Mouse (Mus musculus): ENCODE results near the gene Saa2. TPM values are rescaled to one million over a fixed set of nuclear protein-coding genes. Genes with fewer than 3 reads are reported as not detected.

Gene Saa2
- 0.61 and 2.3 TPM in 2 replicates for polyA plus RNA-seq (2016; fragmentation: Nextera tagmentation; extraction: Ambion mirVana)

GRCm38 (mm10) chr7:46751490-46751889, at the start of gene Saa2:
Saa2 (plus strand) TSS chr7:46751790.
- 70% methylated on average over 3 of the region's 3 CpGs for WGBS
- no peaks in the 10 kb centered on the region for H3K4me1 ChIP-seq (replicated peaks)
- no peak for ATAC-seq (ENCODE audit: insufficient number of reproducible peaks, insufficient read depth, low FRiP score, low TSS enrichment, low read depth)

GRCm38 (mm10) chr7:46710390-46710844, 41.2 kb upstream of the Saa2 start, which contains the start of gene Saal1:
Saal1 (minus strand) TSS chr7:46710680.
- ATAC-seq (ENCODE audit: insufficient number of reproducible peaks, insufficient read depth, low FRiP score, low TSS enrichment, low read depth): peak; percentile 96
- under 1% methylated on average over 38 of the region's 38 CpGs for WGBS
- H3K27me3 ChIP-seq: no peaks in the 10 kb centered on the region

More at GRCm38 (mm10) chr7:46751490-46751889, at the start of gene Saa2:
- H3K27me3 ChIP-seq: no peaks in the 10 kb centered on the region
- H3K4me3 ChIP-seq (replicated peaks): no peak within 1 kb of the TSS
- no peak within 1 kb of the TSS for H3K4me2 ChIP-seq
- H3K9ac ChIP-seq (replicated peaks): no peak within 1 kb of the TSS
- H3K27ac ChIP-seq: no peak within 1 kb of the TSS
- H3K36me3 ChIP-seq: no peaks in the 10 kb centered on the region
- H3K9me3 ChIP-seq: no peaks in the 10 kb centered on the region

GRCm38 (mm10) chr7:46712250-46712649, 39.3 kb upstream of the Saa2 start:
- no peaks in the 10 kb centered on the region for H3K9me3 ChIP-seq
- H3K9ac ChIP-seq (replicated peaks): no peak overlapping the region
- ATAC-seq (ENCODE audit: insufficient number of reproducible peaks, insufficient read depth, low FRiP score, low TSS enrichment, low read depth): no peak
- peaks cover 13% of the 10 kb centered on the region for H3K36me3 ChIP-seq
- H3K4me1 ChIP-seq (replicated peaks): peaks cover 8% of the 10 kb centered on the region
- H3K27ac ChIP-seq: no peak overlapping the region
- WGBS: 70% methylated on average over 6 of the region's 6 CpGs
- no peak overlapping the region for H3K4me3 ChIP-seq (replicated peaks)
- H3K4me2 ChIP-seq: no peak overlapping the region
- no peaks in the 10 kb centered on the region for H3K27me3 ChIP-seq

More at GRCm38 (mm10) chr7:46710390-46710844, 41.2 kb upstream of the Saa2 start, which contains the start of gene Saal1:
- Histone ChIP-seq H3K9me3 (no peaks in the 10 kb centered on the region), H3K27ac (peak within 1 kb of the TSS; percentile 90), H3K4me2 (peak within 1 kb of the TSS; percentile 63), H3K4me1 (replicated peaks) (peaks cover 8% of the 10 kb centered on the region), H3K36me3 (peaks cover 31% of the 10 kb centered on the region), H3K9ac (replicated peaks) (peak within 1 kb of the TSS; percentile 92), H3K4me3 (replicated peaks) (peak within 1 kb of the TSS; percentile 78)

- H3K4me1 ChIP-seq (replicated peaks): peaks cover 2% of the 10 kb centered on the region
- 36% methylated on average over 6 of the region's 6 CpGs for WGBS
- no peak for ATAC-seq (ENCODE audit: insufficient number of reproducible peaks, insufficient read depth, low FRiP score, low TSS enrichment, low read depth)
- H3K4me2 ChIP-seq: no peak overlapping the region
- H3K27ac ChIP-seq: no peak overlapping the region
- no peaks in the 10 kb centered on the region; the same call in 1 of the 2 replicates for H3K27me3 ChIP-seq
- no peaks in the 10 kb centered on the region for H3K36me3 ChIP-seq
- H3K9me3 ChIP-seq: no peaks in the 10 kb centered on the region
- H3K9ac ChIP-seq (replicated peaks): no peak overlapping the region
- no peak overlapping the region for H3K4me3 ChIP-seq (replicated peaks)
Measured at GRCm38 (mm10) chr7:46714518-46714917, 37.1 kb upstream of the Saa2 start.

GRCm38 (mm10) chr7:46715600-46715999, 36.0 kb upstream of the Saa2 start, which contains the start of gene Saa3:
Saa3 (minus strand) TSS chr7:46715700.
- H3K27me3 ChIP-seq: peaks cover 5% of the 10 kb centered on the region; the same call in 1 of the 2 replicates
- no peak within 1 kb of the TSS for H3K4me3 ChIP-seq (replicated peaks)
- ATAC-seq (ENCODE audit: insufficient number of reproducible peaks, insufficient read depth, low FRiP score, low TSS enrichment, low read depth): no peak
- no peak within 1 kb of the TSS for H3K4me2 ChIP-seq
- H3K36me3 ChIP-seq: no peaks in the 10 kb centered on the region
- H3K4me1 ChIP-seq (replicated peaks): no peaks in the 10 kb centered on the region
- no peak within 1 kb of the TSS for H3K27ac ChIP-seq
- H3K9me3 ChIP-seq: no peaks in the 10 kb centered on the region
- H3K9ac ChIP-seq (replicated peaks): no peak within 1 kb of the TSS
- WGBS: 87% methylated on average over 5 of the region's 5 CpGs

- Histone ChIP-seq H3K27me3 (peaks cover 8% of the 10 kb centered on the region), H3K27ac (no peak overlapping the region)
- 54% methylated on average over 5 of the region's 5 CpGs for WGBS
Measured at GRCm38 (mm10) chr7:46716897-46717296, 34.7 kb upstream of the Saa2 start.

GRCm38 (mm10) chr7:46718591-46719270, 32.9 kb upstream of the Saa2 start:
- WGBS: 82% methylated on average over 7 of the region's 7 CpGs

More at GRCm38 (mm10) chr7:46716897-46717296, 34.7 kb upstream of the Saa2 start:
- Histone ChIP-seq H3K4me3 (replicated peaks) (no peak overlapping the region), H3K4me1 (replicated peaks) (no peaks in the 10 kb centered on the region), H3K36me3 (no peaks in the 10 kb centered on the region), H3K9ac (replicated peaks) (no peak overlapping the region), H3K4me2 (no peak overlapping the region), H3K9me3 (no peaks in the 10 kb centered on the region)
- no peak for ATAC-seq (ENCODE audit: insufficient number of reproducible peaks, insufficient read depth, low FRiP score, low TSS enrichment, low read depth)

GRCm38 (mm10) chr7:46719526-46719925, 32.1 kb upstream of the Saa2 start:
- H3K27ac ChIP-seq: no peak overlapping the region
- no peak overlapping the region for H3K9ac ChIP-seq (replicated peaks)
- H3K4me2 ChIP-seq: no peak overlapping the region
- H3K4me1 ChIP-seq (replicated peaks): no peaks in the 10 kb centered on the region
- peaks cover 8% of the 10 kb centered on the region for H3K27me3 ChIP-seq
- ATAC-seq (ENCODE audit: insufficient number of reproducible peaks, insufficient read depth, low FRiP score, low TSS enrichment, low read depth): no peak
- WGBS: 79% methylated on average over 7 of the region's 7 CpGs
- no peaks in the 10 kb centered on the region for H3K9me3 ChIP-seq
- no peak overlapping the region for H3K4me3 ChIP-seq (replicated peaks)
- no peaks in the 10 kb centered on the region for H3K36me3 ChIP-seq

More at GRCm38 (mm10) chr7:46718591-46719270, 32.9 kb upstream of the Saa2 start:
- Histone ChIP-seq H3K4me2 (no peak overlapping the region), H3K9me3 (no peaks in the 10 kb centered on the region), H3K4me1 (replicated peaks) (no peaks in the 10 kb centered on the region), H3K4me3 (replicated peaks) (no peak overlapping the region), H3K27me3 (peaks cover 8% of the 10 kb centered on the region), H3K27ac (no peak overlapping the region), H3K9ac (replicated peaks) (no peak overlapping the region), H3K36me3 (no peaks in the 10 kb centered on the region)
- ATAC-seq (ENCODE audit: insufficient number of reproducible peaks, insufficient read depth, low FRiP score, low TSS enrichment, low read depth): no peak

- Histone ChIP-seq H3K4me2 (no peak overlapping the region), H3K27ac (no peak overlapping the region), H3K4me3 (replicated peaks) (no peak overlapping the region), H3K27me3 (peaks cover 8% of the 10 kb centered on the region), H3K9ac (replicated peaks) (no peak overlapping the region), H3K36me3 (no peaks in the 10 kb centered on the region), H3K4me1 (replicated peaks) (no peaks in the 10 kb centered on the region), H3K9me3 (no peaks in the 10 kb centered on the region)
- ATAC-seq (ENCODE audit: insufficient number of reproducible peaks, insufficient read depth, low FRiP score, low TSS enrichment, low read depth): no peak
- 78% methylated on average over 9 of the region's 9 CpGs for WGBS
Measured at GRCm38 (mm10) chr7:46720460-46720859, 31.1 kb upstream of the Saa2 start.

- H3K27ac ChIP-seq: no peak overlapping the region
- ATAC-seq (ENCODE audit: insufficient number of reproducible peaks, insufficient read depth, low FRiP score, low TSS enrichment, low read depth): no peak
- no peaks in the 10 kb centered on the region for H3K9me3 ChIP-seq
- H3K4me1 ChIP-seq (replicated peaks): no peaks in the 10 kb centered on the region
- no peak overlapping the region for H3K4me3 ChIP-seq (replicated peaks)
- H3K9ac ChIP-seq (replicated peaks): no peak overlapping the region
- no peaks in the 10 kb centered on the region for H3K36me3 ChIP-seq
- peaks cover 8% of the 10 kb centered on the region for H3K27me3 ChIP-seq
- no peak overlapping the region for H3K4me2 ChIP-seq
- 95% methylated on average over 6 of the region's 6 CpGs for WGBS
Measured at GRCm38 (mm10) chr7:46723354-46723753, 28.2 kb upstream of the Saa2 start.

- 94% methylated on average over 2 of the region's 3 CpGs for WGBS
- no peak overlapping the region for H3K9ac ChIP-seq (replicated peaks)
- H3K4me1 ChIP-seq (replicated peaks): no peaks in the 10 kb centered on the region
- no peak overlapping the region for H3K4me3 ChIP-seq (replicated peaks)
- no peaks in the 10 kb centered on the region for H3K36me3 ChIP-seq
- H3K4me2 ChIP-seq: no peak overlapping the region
- peaks cover 8% of the 10 kb centered on the region for H3K27me3 ChIP-seq
- no peak overlapping the region for H3K27ac ChIP-seq
- no peaks in the 10 kb centered on the region for H3K9me3 ChIP-seq
- no peak for ATAC-seq (ENCODE audit: insufficient number of reproducible peaks, insufficient read depth, low FRiP score, low TSS enrichment, low read depth)
Measured at GRCm38 (mm10) chr7:46723849-46724248, 27.7 kb upstream of the Saa2 start.

Data from limb, embryonic 12.5 days (tissue).